Mouse (Mus musculus) ES-Bruce4 (cell line): ENCODE measurements around the gene Auts2.

Experiments used
- CTCF ChIP-seq: IDR thresholded peaks from one replicate; pipeline ENCODE4 v1.8.1; 2011; ENCODE audit warnings: low read depth, low read length
- POLR2A ChIP-seq: IDR thresholded peaks from one replicate; pipeline ENCODE4 v1.8.1; 2011; ENCODE audit warnings: low read length; ENCODE audit not compliant: insufficient read depth

GRCm38 (mm10) chr5:132130577-132130976 lies 412.6 kb downstream of the Auts2 start:
- no peak for TF ChIP-seq CTCF
- TF ChIP-seq POLR2A, result no peak
